Mouse (Mus musculus) left cerebral cortex, adult 11 months (tissue): Measurements from ENCODE around the gene Kif16b.
"Not testable (repeated sequence)": the region's sequence is repeated elsewhere in the genome, so short reads cannot be mapped to it uniquely, and the experiment has no call there.

ENCODE experiments used
- DNase-seq: peaks from one replicate; pipeline ENCODE4 v3.0.0; 2022; ENCODE audit warnings: low spot score

Gene Kif16b

DNA sequence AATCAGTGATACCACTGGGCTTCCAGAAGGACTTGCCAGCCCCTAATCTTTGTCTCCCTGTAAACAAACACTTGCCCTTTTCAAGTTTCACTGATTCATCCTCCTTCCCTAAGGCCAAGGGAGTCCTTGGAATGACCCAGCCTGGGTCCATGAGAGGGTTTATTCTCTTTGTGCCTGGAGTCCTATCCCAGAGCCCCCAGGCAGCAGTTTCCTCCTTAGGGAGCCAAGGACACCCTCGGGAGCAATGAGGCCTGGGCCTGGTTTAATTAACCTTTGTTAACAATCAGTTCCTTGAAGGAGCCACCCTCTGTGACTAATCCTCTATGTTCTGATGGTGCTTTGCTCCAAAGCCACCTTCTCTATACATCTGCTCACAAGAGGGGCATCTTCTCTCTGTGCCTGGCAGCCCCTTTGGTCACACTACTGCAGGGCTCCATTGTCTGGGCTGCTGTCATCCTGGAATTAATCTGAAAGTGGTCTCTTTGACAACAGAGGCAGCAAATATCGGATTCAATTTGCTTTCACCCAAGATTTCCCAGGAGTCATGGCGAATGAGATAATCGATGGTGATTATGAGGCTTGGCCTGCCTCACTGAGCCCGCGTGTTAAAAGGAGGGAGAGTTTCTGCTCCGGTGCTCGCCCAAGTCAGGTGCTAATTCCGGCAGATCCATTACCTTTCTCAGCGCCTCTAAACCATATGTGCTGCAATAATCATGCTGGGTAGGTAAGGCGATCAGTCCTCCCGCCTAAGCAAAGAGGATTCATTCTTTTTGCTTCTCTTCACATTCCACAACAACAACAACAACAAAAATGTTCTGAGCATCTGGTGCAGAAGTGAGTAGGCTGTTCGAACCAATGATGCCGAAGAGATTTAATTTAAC is 311.7 kb downstream of the Kif16b start:
- no peak for DNase-seq

DNA sequence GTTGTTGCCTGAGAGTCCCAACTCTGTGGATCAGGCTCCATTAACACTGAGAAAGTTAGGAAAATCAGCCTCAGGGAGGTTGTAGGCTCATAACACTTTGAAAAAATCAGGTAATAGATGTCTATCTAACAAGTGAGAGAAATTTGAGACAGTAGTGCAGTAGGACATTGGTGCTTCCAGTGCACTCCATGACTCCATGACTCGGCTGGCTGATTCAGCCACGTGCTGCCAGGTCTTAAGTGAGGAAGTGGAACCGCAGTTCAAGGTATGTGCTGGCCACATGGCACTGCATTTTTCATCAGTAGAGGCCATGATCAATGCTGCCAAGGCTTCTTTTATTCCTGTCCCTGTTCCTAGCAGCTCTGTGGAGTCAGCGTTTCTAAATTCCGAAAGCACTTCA is 315.5 kb downstream of the Kif16b start:
- no peak for DNase-seq

DNA sequence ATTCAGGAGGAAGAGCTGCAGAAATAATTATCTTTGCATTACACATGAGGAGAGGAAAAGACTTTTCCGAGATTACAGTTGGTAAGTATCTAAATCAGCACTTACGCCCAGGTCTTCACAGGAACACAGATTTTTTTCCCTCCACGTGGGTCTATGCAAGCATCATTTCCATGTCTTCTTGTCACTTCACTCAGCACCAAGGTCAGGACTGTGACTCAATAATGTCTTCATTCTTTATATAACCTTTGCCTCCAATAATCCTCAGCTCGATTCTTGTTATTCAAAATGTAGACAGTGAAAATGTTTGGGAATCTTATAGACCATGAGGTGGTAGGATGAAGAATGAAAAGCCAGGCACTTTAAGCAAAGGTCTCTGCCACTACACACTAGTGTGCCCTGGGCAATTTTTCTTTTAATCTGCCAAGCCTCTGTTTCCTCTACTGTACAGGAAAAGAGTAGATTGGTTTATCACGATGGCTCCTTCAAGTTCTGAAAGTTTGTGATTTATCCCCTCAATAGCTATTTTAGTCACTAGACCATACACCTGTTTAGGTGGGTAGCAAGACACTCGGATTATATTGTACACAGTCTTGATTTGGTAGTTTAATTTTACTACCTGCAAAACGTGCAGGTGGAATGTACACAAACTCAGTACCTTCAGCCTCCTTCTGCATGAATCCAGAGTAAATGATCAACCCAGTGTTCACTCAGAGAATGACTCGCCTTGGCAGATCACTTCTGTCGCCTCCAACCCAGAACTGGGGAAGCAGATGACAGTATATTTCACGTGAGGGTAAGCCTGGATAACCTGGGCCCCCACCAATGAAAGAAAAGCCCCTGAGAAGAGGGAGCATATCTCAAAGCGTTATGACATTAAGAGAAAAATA is 316.2 kb downstream of the Kif16b start:
- no peak for DNase-seq

DNA sequence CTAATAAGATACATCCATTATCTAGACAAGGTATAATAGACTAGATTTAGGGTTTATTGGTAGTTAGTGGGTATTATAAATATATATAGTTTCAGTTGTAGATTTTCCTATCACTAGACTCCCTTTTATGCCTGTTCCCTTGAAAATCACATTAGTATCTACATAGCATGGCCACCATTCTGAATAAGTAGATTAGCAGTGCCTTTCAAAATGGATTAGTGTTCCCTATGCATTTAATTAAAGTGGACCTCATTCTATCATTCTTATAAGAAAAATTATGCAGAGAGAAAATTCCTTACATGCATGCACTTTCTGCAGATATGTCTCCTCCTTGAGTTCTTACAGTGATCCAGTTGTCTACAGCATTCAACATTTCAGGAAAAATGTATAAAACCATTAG is 320.9 kb downstream of the Kif16b start:
- no peak for DNase-seq

DNA sequence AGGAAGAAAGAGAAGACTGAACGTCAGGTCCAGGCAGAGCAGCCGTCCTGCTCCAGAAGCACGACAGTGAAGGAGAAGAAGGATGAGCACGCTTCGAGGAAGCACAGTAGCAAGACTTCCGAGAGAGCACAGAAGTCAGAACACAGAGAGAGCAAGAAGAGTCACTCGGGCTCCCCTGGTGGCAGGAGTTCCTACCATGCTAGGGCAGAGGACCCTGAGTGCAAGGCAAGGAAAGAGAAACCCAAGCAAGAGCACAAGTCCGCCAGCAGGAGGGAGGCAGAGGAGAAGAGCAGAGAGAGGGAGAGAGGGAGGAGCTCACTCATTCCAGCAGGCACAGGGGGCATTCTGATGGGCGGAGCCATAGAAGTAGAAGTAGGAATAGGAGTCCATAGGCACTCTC is 323.9 kb downstream of the Kif16b start:
- not testable (repeated sequence) for DNase-seq

DNA sequence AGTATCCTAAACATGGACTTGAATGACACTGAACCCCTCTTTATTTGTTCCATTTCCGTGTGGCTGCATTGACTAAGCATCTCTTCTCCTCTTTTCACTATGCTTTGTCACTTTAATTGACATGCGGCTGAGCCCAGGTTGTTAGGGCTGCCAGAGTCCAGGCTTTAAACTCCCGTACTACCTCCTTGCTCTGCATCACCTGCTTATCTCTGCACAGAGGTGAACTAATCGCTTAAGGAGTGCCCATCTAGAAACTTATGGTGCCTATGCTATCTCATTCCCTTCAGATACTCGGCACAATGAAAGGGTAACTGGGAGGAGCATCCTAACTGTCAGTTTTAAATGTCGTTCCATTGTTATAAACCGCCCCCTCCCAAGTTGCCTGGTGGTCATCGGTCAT is 331.6 kb downstream of the Kif16b start:
- DNase-seq, result no peak
